Mouse (Mus musculus): Measurements from ENCODE around the gene Bcat1. TPM values are rescaled to one million over a fixed set of nuclear protein-coding genes. Genes with fewer than 3 reads are reported as not detected.
"Not testable (repeated sequence)": the region's sequence is repeated elsewhere in the genome, so short reads cannot be mapped to it uniquely, and the experiment has no call there.

Gene Bcat1
- polyA plus RNA-seq, 1 experiment from 2014 or later = 135 TPM

- no peak overlapping the region for H3K4me3 ChIP-seq
- no peaks in the 10 kb centered on the region for H3K27me3 ChIP-seq (ENCODE audit: poor library complexity, severe bottlenecking)
- H3K36me3 ChIP-seq (replicated peaks) = no peaks in the 10 kb centered on the region
- peaks cover 17% of the 10 kb centered on the region for H3K4me1 ChIP-seq
- H3K9me3 ChIP-seq = no peaks in the 10 kb centered on the region
- 84% methylated on average over 2 of the region's 2 CpGs for WGBS
- no peak for DNase-seq (ENCODE audit: extremely low spot score, low spot score)
- no peak overlapping the region for H3K27ac ChIP-seq
Observed at GRCm38 (mm10) chr6:145114561-145114960, 38.6 kb upstream of the Bcat1 start.

DNA sequence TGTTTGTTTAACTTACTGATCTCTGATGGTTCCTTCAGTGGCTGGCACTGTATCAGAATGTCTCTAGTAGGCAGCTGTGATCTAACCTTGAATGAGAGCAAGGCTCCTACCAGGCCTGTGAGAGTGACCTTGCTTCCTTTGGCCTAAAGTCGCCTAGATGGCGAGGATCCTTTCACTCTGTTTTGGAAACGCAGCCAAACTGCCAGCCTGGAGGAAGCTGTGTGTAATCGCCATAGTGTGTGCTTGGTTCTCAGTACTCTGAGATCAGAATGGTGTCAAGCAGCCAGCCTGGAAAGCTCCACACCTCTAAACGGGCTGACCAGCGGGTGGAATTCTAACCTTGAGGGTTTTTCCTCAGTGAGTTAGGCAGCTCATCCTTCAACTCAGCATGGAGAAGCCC lies 36.9 kb upstream of the Bcat1 start:
- WGBS = 68% methylated on average over 6 of the region's 6 CpGs

DNA sequence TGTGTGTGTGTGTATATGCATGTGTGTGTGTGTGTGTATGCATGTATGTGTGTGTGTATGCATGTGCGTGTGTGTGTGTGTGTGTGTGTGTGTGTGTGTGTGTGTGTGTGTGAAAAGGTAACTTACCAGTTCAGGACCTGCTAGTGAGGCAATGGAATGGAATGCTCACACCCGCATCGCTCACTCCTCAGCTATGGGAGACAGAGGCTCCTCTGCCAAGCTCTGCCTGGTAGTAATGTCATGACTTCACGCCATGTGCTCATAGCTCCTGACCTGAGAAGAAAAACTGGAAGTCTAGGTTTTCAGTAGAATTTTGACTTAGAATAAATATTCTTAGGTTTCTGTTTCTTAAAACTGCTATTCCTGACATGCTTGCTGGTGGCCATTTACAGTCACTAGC lies 34.8 kb upstream of the Bcat1 start:
- WGBS = 89% methylated on average over 4 of the region's 4 CpGs
- no peak overlapping the region for H3K4me3 ChIP-seq
- no peaks in the 10 kb centered on the region for H3K36me3 ChIP-seq (replicated peaks)
- peaks cover 3% of the 10 kb centered on the region for H3K4me1 ChIP-seq
- H3K9me3 ChIP-seq = no peaks in the 10 kb centered on the region
- DNase-seq (ENCODE audit: extremely low spot score, low spot score) = no peak
- no peaks in the 10 kb centered on the region for H3K27me3 ChIP-seq (ENCODE audit: poor library complexity, severe bottlenecking)
- H3K27ac ChIP-seq = no peak overlapping the region

More for the DNA sequence above, 36.9 kb upstream of the Bcat1 start:
- no peaks in the 10 kb centered on the region for H3K36me3 ChIP-seq (replicated peaks)
- H3K4me1 ChIP-seq = peaks cover 17% of the 10 kb centered on the region
- DNase-seq (ENCODE audit: extremely low spot score, low spot score) = no peak
- no peaks in the 10 kb centered on the region for H3K27me3 ChIP-seq (ENCODE audit: poor library complexity, severe bottlenecking)
- no peak overlapping the region for H3K4me3 ChIP-seq
- no peaks in the 10 kb centered on the region for H3K9me3 ChIP-seq
- H3K27ac ChIP-seq = no peak overlapping the region

GRCm38 (mm10) chr6:145106163-145106842 lies 30.3 kb upstream of the Bcat1 start:
- no peak for DNase-seq (ENCODE audit: extremely low spot score, low spot score)
- Histone ChIP-seq H3K4me1 (no peaks in the 10 kb centered on the region), H3K4me3 (no peak overlapping the region), H3K27me3 (ENCODE audit: poor library complexity, severe bottlenecking) (no peaks in the 10 kb centered on the region), H3K9me3 (no peaks in the 10 kb centered on the region), H3K36me3 (replicated peaks) (no peaks in the 10 kb centered on the region), H3K27ac (0 out of 2 replicates have a peak overlapping the region, but pooled peaks have one; percentile 20)
- 89% methylated on average over 5 of the region's 6 CpGs for WGBS

DNA sequence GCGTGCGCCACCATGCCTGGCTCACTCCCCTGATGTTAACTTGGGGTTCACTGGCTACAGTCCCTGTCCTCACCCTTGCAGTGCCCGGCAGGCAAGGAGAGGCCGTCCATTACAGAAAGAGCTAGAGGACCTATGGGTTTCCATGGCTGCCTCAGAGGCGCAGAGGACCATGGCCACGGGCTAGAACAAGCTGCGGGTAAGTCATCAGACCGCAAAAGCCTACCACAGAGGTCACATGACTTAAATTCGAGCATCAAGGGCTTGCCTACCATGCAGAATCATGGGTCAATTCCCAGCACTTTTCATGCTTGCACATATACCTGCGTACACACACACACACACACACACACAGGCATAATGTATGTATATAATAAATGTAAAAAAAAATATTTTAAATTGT lies 29.5 kb upstream of the Bcat1 start:
- DNase-seq (ENCODE audit: extremely low spot score, low spot score) = no peak
- Histone ChIP-seq H3K4me1 (no peaks in the 10 kb centered on the region), H3K27me3 (ENCODE audit: poor library complexity, severe bottlenecking) (no peaks in the 10 kb centered on the region), H3K27ac (no peak overlapping the region), H3K4me3 (no peak overlapping the region), H3K36me3 (replicated peaks) (no peaks in the 10 kb centered on the region), H3K9me3 (no peaks in the 10 kb centered on the region)
- 93% methylated on average over 10 of the region's 10 CpGs for WGBS

DNA sequence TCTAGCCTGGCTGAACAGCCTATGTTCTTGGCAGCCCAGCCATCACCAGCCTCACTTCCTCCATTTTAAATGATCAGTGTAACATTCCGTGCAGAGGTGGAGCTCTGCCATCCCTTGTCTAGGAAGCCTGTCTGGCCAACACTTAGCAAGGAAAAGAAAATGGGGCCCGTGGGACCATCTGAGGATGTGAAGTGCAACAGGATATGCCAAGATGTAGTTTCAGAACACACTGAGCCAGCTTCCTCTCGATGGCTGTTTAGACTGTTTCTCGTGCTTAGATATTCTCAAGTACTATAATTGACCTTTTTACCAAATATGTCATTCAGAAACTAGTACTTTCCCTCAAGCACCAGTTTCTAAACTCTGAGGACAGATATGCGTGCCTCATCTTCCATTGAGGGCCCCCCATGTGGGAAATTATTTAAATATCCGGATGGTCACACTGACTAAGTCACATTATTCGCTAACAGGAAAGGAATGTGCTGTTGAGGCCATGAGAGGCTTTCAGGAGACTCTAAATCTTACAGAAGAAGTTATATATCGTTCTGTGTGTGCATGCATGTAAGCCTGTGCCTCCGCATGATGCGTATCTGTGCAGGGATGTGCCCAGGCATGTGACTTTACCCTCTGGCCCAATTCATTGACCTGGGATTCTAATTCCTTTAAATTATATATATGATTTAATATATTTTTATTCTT lies 28.4 kb upstream of the Bcat1 start:
- no peaks in the 10 kb centered on the region for H3K4me1 ChIP-seq
- H3K36me3 ChIP-seq (replicated peaks) = no peaks in the 10 kb centered on the region
- H3K27ac ChIP-seq = no peak overlapping the region
- 90% methylated on average over 10 of the region's 10 CpGs for WGBS
- H3K9me3 ChIP-seq = no peaks in the 10 kb centered on the region
- H3K27me3 ChIP-seq (ENCODE audit: poor library complexity, severe bottlenecking) = no peaks in the 10 kb centered on the region
- no peak overlapping the region for H3K4me3 ChIP-seq
- DNase-seq (ENCODE audit: extremely low spot score, low spot score) = no peak

DNA sequence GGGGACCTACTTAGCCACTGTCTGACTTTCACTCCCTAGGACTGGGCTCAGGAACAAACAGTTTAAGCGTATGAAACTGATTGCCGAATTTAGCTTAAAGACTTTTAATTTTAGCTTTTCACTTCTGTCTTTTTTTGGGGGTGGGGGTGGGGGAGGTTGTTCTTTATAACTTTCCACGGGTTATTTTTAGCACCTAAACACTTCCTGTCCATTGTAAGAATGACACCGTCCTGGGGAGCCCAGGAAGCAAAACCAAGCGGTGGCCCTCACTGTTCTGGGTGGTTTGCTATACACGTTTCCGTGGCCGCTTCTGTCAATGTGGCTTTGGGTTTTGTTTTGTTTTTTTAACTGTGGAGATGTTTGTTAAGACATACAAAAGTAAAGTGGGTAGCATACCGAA lies 24.9 kb upstream of the Bcat1 start:
- no peak for DNase-seq (ENCODE audit: extremely low spot score, low spot score)
- no peak overlapping the region for H3K4me3 ChIP-seq
- no peaks in the 10 kb centered on the region for H3K36me3 ChIP-seq (replicated peaks)
- no peaks in the 10 kb centered on the region for H3K27me3 ChIP-seq (ENCODE audit: poor library complexity, severe bottlenecking)
- WGBS = 81% methylated on average over 9 of the region's 9 CpGs
- H3K27ac ChIP-seq = no peak overlapping the region
- H3K9me3 ChIP-seq = no peaks in the 10 kb centered on the region
- no peaks in the 10 kb centered on the region for H3K4me1 ChIP-seq

- Histone ChIP-seq H3K4me3 (no peak overlapping the region), H3K4me1 (no peaks in the 10 kb centered on the region), H3K9me3 (no peaks in the 10 kb centered on the region), H3K36me3 (replicated peaks) (no peaks in the 10 kb centered on the region), H3K27me3 (ENCODE audit: poor library complexity, severe bottlenecking) (no peaks in the 10 kb centered on the region), H3K27ac (no peak overlapping the region)
- WGBS = 82% methylated on average over 4 of the region's 4 CpGs
- DNase-seq (ENCODE audit: extremely low spot score, low spot score) = no peak
Observed at GRCm38 (mm10) chr6:145094431-145094830, 18.4 kb upstream of the Bcat1 start.

DNA sequence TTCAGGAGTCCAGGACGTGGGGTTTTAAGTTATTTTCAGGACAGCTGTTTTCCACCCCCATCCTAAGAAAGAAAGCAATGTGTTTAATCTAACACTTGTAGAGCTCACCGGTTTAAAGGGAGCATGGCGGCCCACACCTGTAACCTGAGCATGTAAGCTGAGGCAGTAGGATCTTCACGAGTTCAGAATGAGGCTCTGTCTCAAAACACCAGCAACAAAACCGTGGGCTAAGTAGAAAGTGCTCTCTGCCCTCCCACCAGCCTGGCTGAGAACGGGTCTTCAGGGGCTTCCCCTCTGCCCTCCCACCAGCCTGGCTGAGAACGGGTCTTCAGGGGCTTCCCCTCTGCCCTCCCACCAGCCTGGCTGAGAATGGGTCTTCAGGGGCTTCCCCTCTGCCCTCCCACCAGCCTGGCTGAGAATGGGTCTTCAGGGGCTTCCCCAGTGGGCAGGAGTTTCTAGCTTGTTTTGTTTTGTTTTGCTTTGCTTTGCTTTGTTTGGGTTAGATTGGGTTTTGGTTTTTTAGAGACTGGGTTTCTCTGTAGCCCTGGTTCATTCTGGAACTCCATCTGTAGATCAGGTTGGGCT lies 17.1 kb upstream of the Bcat1 start:
- not testable (repeated sequence) for H3K27me3 ChIP-seq (ENCODE audit: poor library complexity, severe bottlenecking); H3K9me3 ChIP-seq; H3K36me3 ChIP-seq (replicated peaks); H3K27ac ChIP-seq; DNase-seq (ENCODE audit: extremely low spot score, low spot score); H3K4me1 ChIP-seq; H3K4me3 ChIP-seq
- 70% methylated on average over 7 of the region's 7 CpGs for WGBS

DNA sequence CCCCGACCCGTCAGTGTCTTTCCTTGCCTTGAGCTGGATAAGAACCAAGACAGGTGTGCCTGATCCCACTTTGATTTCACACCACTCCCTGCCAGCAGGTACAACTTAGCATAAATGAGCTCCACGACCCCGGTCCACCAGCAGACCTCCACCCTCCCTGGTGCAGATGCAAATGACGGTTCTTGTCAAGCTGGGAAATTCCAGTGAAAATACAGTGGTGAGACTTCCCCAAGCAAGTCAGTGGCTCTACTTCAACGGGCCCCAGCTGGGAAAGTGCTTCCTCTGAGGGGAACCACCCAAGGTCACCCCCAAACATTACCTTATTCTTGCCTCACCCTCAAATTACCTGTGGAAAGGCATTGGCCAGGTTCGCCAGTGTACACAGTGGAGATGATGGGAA lies 16.0 kb upstream of the Bcat1 start:
- WGBS = 83% methylated on average over 7 of the region's 7 CpGs
- no peaks in the 10 kb centered on the region for H3K9me3 ChIP-seq
- DNase-seq (ENCODE audit: extremely low spot score, low spot score) = no peak

GRCm38 (mm10) chr6:145090928-145091327 lies 14.9 kb upstream of the Bcat1 start:
- Histone ChIP-seq H3K4me1 (no peaks in the 10 kb centered on the region), H3K27ac (no peak overlapping the region), H3K9me3 (no peaks in the 10 kb centered on the region), H3K36me3 (replicated peaks) (no peaks in the 10 kb centered on the region), H3K4me3 (no peak overlapping the region), H3K27me3 (ENCODE audit: poor library complexity, severe bottlenecking) (no peaks in the 10 kb centered on the region)
- DNase-seq (ENCODE audit: extremely low spot score, low spot score) = no peak
- WGBS = 75% methylated on average over 5 of the region's 5 CpGs

More for the DNA sequence above, 16.0 kb upstream of the Bcat1 start:
- Histone ChIP-seq H3K4me1 (no peaks in the 10 kb centered on the region), H3K27ac (no peak overlapping the region), H3K27me3 (ENCODE audit: poor library complexity, severe bottlenecking) (no peaks in the 10 kb centered on the region), H3K36me3 (replicated peaks) (no peaks in the 10 kb centered on the region), H3K4me3 (no peak overlapping the region)

GRCm38 (mm10) chr6:145090201-145090863 lies 14.3 kb upstream of the Bcat1 start:
- no peak for DNase-seq (ENCODE audit: extremely low spot score, low spot score)
- Histone ChIP-seq H3K4me3 (no peak overlapping the region), H3K4me1 (no peaks in the 10 kb centered on the region), H3K27me3 (ENCODE audit: poor library complexity, severe bottlenecking) (no peaks in the 10 kb centered on the region), H3K36me3 (replicated peaks) (no peaks in the 10 kb centered on the region), H3K27ac (no peak overlapping the region), H3K9me3 (no peaks in the 10 kb centered on the region)
- WGBS = 72% methylated on average over 6 of the region's 6 CpGs

- no peaks in the 10 kb centered on the region for H3K36me3 ChIP-seq (replicated peaks)
- no peaks in the 10 kb centered on the region for H3K9me3 ChIP-seq
- no peak overlapping the region for H3K4me3 ChIP-seq
- H3K4me1 ChIP-seq = no peaks in the 10 kb centered on the region
- no peak overlapping the region for H3K27ac ChIP-seq
- WGBS = 86% methylated on average over 4 of the region's 4 CpGs
- no peaks in the 10 kb centered on the region for H3K27me3 ChIP-seq (ENCODE audit: poor library complexity, severe bottlenecking)
- no peak for DNase-seq (ENCODE audit: extremely low spot score, low spot score)
Observed at GRCm38 (mm10) chr6:145089373-145089772, 13.4 kb upstream of the Bcat1 start.
